Mouse (Mus musculus) limb, embryonic 14.5 days (tissue): ENCODE data around the gene Acox3. TPM values are rescaled to one million over a fixed set of nuclear protein-coding genes. Genes with fewer than 3 reads are reported as not detected.
"Not testable (repeated sequence)": the region's sequence is repeated elsewhere in the genome, so short reads cannot be mapped to it uniquely, and the experiment has no call there.

ENCODE experiments used
- ATAC-seq: fragments of 200-750 bp; cut with Nextera tagmentation; 2 replicates; pipeline ENCODE4 v1.8.0; 2017; ENCODE audit warnings: low read depth, moderate number of reproducible peaks, moderate TSS enrichment; ENCODE audit not compliant: low FRiP score
- DNase-seq: peaks from one replicate; pipeline ENCODE4 v3.0.0-alpha.2; 2015; ENCODE audit warnings: low spot score
- H3K27ac ChIP-seq: fragments of 300-500 bp; sonication (generic); replicated peaks from 2 replicates; pipeline ENCODE4 v1.5.1; 2014; ENCODE audit warnings: low read depth, mild to moderate bottlenecking, low read length, moderate library complexity, mixed read lengths
- H3K27me3 ChIP-seq: fragments of 300-500 bp; sonication (generic); 2 replicates; pipeline ENCODE4 v1.6.1; 2014; ENCODE audit warnings: low read length, mixed read lengths; ENCODE audit not compliant: control insufficient read depth, insufficient read depth
- H3K36me3 ChIP-seq: fragments of 300-500 bp; sonication (generic); 2 replicates; pipeline ENCODE4 v1.6.1; 2014; ENCODE audit warnings: mild to moderate bottlenecking, low read length, moderate library complexity, mixed read lengths; ENCODE audit not compliant: control insufficient read depth, insufficient read depth
- H3K4me1 ChIP-seq: fragments of 300-500 bp; sonication (generic); 2 replicates; pipeline ENCODE4 v1.6.1; 2014; ENCODE audit warnings: antibody characterized with exemption, low read length, mixed read lengths; ENCODE audit not compliant: control insufficient read depth, insufficient read depth
- H3K4me2 ChIP-seq: fragments of 300-500 bp; sonication (generic); replicated peaks from 2 replicates; pipeline ENCODE4 v1.6.1; 2014; ENCODE audit warnings: low read depth, mild to moderate bottlenecking, low read length, moderate library complexity; ENCODE audit not compliant: severe bottlenecking
- H3K4me3 ChIP-seq: fragments of 300-500 bp; sonication (generic); replicated peaks from 2 replicates; pipeline ENCODE4 v1.5.1; 2014; ENCODE audit warnings: low read length
- H3K9ac ChIP-seq: fragments of 300-500 bp; sonication (generic); 2 replicates; pipeline ENCODE4 v1.6.1; 2014; ENCODE audit warnings: mild to moderate bottlenecking, low read depth, low read length, moderate library complexity; ENCODE audit not compliant: severe bottlenecking
- H3K9me3 ChIP-seq: fragments of 300-500 bp; sonication (generic); 2 replicates; pipeline ENCODE4 v1.6.1; 2016; ENCODE audit warnings: low read length; ENCODE audit not compliant: control insufficient read depth
- POLR2A ChIP-seq: fragments of 200-500 bp; IDR thresholded peaks from 2 replicates; pipeline ENCODE4 v1.8.0; 2012; ENCODE audit warnings: inconsistent platforms, mild to moderate bottlenecking, moderate library complexity, borderline replicate concordance; ENCODE audit not compliant: insufficient read depth, insufficient read length; ENCODE audit errors: extremely low read depth
- WGBS: fragments of 180-500 bp; shearing (Covaris S2); extraction: QIAGEN DNeasy Blood & Tissue Kit; methylation state at CpG from one replicate; pipeline ENCODE4 v1.1.7; 2014; 5-methylcytosine and 5-hydroxymethylcytosine counted together
- polyA plus RNA-seq, 2 experiments: library from polyadenylated mRNA; depleted of rRNA in 1 of 2; stranded (reverse) in 1 of 2; unstranded in 1 of 2; fragments of >200 nt; fragmentation: Nextera tagmentation in 1 of 2; extraction: Ambion mirVana in 1 of 2; gene quantifications; 2 replicates each; pipeline versions ENCODE4 v1.2.1 to v1.2.3; 2012 to 2014

Acox3 gene
- polyA plus RNA-seq, 2 experiments = 14.2 to 31.1 TPM

GRCm38 (mm10) chr5:35578411-35578810, 4.4 kb upstream of the Acox3 start:
- no peak for DNase-seq
- 58% methylated on average over 2 of the region's 2 CpGs for WGBS

GRCm38 (mm10) chr5:35579247-35579893, 3.5 kb upstream of the Acox3 start:
- Histone ChIP-seq H3K27ac (no peak overlapping the region), H3K36me3 (no peaks in the 10 kb centered on the region), H3K4me3 (no peak overlapping the region), H3K9me3 (no peaks in the 10 kb centered on the region), H3K4me2 (no peak overlapping the region), H3K9ac (no peak overlapping the region), H3K27me3 (no peaks in the 10 kb centered on the region), H3K4me1 (peaks cover 3% of the 10 kb centered on the region)
- ATAC-seq (no peak), DNase-seq (no peak)
- 53% methylated on average over 5 of the region's 5 CpGs for WGBS
- TF ChIP-seq POLR2A = no peak

More at GRCm38 (mm10) chr5:35578411-35578810, 4.4 kb upstream of the Acox3 start:
- H3K9me3 ChIP-seq = no peaks in the 10 kb centered on the region
- no peak overlapping the region for H3K27ac ChIP-seq
- no peak for ATAC-seq
- H3K4me3 ChIP-seq = no peak overlapping the region
- H3K36me3 ChIP-seq = 0 out of 2 replicates have a peak, but pooled peaks cover 4% of the 10 kb centered on the region
- TF ChIP-seq POLR2A = no peak
- no peak overlapping the region for H3K9ac ChIP-seq
- peaks cover 10% of the 10 kb centered on the region for H3K4me1 ChIP-seq
- H3K4me2 ChIP-seq = no peak overlapping the region
- no peaks in the 10 kb centered on the region for H3K27me3 ChIP-seq

GRCm38 (mm10) chr5:35580156-35580922, 2.5 kb upstream of the Acox3 start:
- Histone ChIP-seq H3K27me3 (no peaks in the 10 kb centered on the region), H3K27ac (no peak overlapping the region), H3K4me1 (peaks cover 3% of the 10 kb centered on the region; the same call in 1 of the 2 replicates), H3K9ac (no peak overlapping the region), H3K36me3 (no peaks in the 10 kb centered on the region), H3K4me3 (no peak overlapping the region), H3K4me2 (no peak overlapping the region), H3K9me3 (no peaks in the 10 kb centered on the region)
- no peak for TF ChIP-seq POLR2A
- ATAC-seq (no peak), DNase-seq (no peak)
- WGBS = 43% methylated on average over 3 of the region's 3 CpGs

- Histone ChIP-seq H3K9ac (peak overlapping the region; percentile 62), H3K36me3 (peaks cover 6% of the 10 kb centered on the region), H3K27me3 (no peaks in the 10 kb centered on the region), H3K27ac (no peak overlapping the region), H3K4me3 (peak overlapping the region; percentile 67), H3K4me1 (peaks cover 3% of the 10 kb centered on the region; the same call in 1 of the 2 replicates), H3K4me2 (peak overlapping the region; percentile 67), H3K9me3 (no peaks in the 10 kb centered on the region)
- ATAC-seq = no peak
- no peak for TF ChIP-seq POLR2A
- no peak for DNase-seq
- 4% methylated on average over 17 of the region's 17 CpGs for WGBS
These were observed 462 bp downstream of the Acox3 start for GRCm38 (mm10) chr5:35583221-35583783.

- not testable (repeated sequence) for DNase-seq, H3K4me2 ChIP-seq, H3K9ac ChIP-seq, H3K27me3 ChIP-seq, H3K4me1 ChIP-seq, H3K9me3 ChIP-seq, H3K27ac ChIP-seq, ATAC-seq, H3K4me3 ChIP-seq
- peaks cover 15% of the 10 kb centered on the region for H3K36me3 ChIP-seq
- 86% methylated on average over 2 of the region's 2 CpGs for WGBS
These were observed 1.4 kb downstream of the Acox3 start for GRCm38 (mm10) chr5:35584259-35584658.
